In the genomic region with DNA sequence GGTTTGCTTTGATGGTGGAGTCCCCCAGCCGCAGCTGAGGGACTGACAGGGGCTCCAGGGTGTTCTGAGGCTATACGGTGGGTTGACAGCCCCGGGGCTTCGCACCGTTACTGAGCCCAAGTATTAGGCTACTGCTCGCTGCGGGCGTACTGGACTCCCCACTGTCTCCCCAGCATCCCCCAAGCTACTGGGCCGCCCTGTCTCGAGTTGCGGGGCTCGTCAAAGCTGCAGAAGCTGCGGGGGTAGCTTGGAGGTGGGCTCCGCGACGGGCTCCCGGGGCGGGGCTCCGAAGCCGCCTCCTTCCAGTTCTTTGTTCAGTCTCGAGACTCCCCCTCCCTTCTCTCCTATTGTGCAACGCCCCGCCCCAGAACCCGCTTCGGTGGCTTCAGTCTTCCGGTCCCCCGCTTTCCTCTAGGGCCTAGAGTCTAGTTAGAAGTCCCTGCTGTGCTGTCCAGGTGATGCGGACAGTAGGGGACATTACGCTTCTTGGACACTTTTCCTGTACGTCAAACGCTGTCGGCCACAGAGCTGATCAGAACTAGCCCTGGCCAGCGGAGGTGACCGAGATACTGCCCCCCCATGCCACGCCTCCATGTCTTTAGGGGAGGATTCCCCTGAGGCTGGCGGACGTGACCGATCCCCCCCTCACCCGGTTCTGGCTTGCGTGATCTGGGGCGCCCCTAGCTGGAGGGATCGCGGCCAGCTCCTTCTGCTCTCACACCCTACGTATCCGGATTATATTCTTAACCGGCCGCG, we compare ENCODE assay signal across 8 mouse cellular contexts. TPM values are rescaled to one million over a fixed set of nuclear protein-coding genes. Genes with fewer than 3 reads are reported as not detected.
DNase-seq lines count a peak whose midpoint lies in the region; ATAC-seq and TF ChIP-seq lines count a peak whose summit lies in the region.

No protein-coding gene starts in this region.

- H3K36me3 ChIP-seq in hindbrain, postnatal 0 days (ENCODE audit: insufficient read depth, low read length), result peaks cover 21% of the 10 kb centered on the region
- H3K36me3 ChIP-seq in megakaryocyte, embryonic 14.5 days (replicated peaks; ENCODE audit: low read length), result peaks cover 47% of the 10 kb centered on the region

- peak; percentile 54 for TF ChIP-seq CTCF in gastrocnemius, adult 2 months (IDR thresholded peaks at IDR 0.05)
- TF ChIP-seq CTCF in hindbrain, postnatal 0 days (IDR thresholded peaks at IDR 0.05; ENCODE audit: low read depth), result peak; percentile 70

- peak; percentile 63 for DNase-seq in WW6 (ENCODE audit: low read depth, low spot score)
- DNase-seq in cerebellum, postnatal 4 days (ENCODE audit: low spot score in 2 of 2), result peak; percentile 62 to 72
- peak; percentile 81 for DNase-seq in gastrocnemius, adult 2 months
- peak; percentile 89 for DNase-seq in hindbrain, postnatal 0 days (ENCODE audit: low spot score)
- DNase-seq in left cerebral cortex, adult 9 months (ENCODE audit: low spot score in 2 of 2), result peak; percentile 48 to 68
- peak; percentile 68 to 75 for DNase-seq in right cerebral cortex, adult 2 months (ENCODE audit: low spot score in 2 of 2)
- DNase-seq in urinary bladder, postnatal 10 days (ENCODE audit: low spot score), result peak; percentile 31

- intact Hi-C loops in gastrocnemius, adult 2 months (cut with DNase I), result loop anchor here (1.0 to 10.0 kb wide), 3 partner anchors 62 to 1303 kb away; a partner anchor contains a TSS

- H3K4me1 ChIP-seq in hindbrain, postnatal 0 days (ENCODE audit: insufficient read depth, low read length), result peaks cover 4% of the 10 kb centered on the region; the same call in 1 of the 2 replicates
- peaks cover 50% of the 10 kb centered on the region for H3K4me1 ChIP-seq in megakaryocyte, embryonic 14.5 days

- peak overlapping the region; percentile 100 for H3K4me3 ChIP-seq in gastrocnemius, adult 2 months
- peak overlapping the region; percentile 97 for H3K4me3 ChIP-seq in hindbrain, postnatal 0 days (ENCODE audit: low read length)
- peak overlapping the region; percentile 98 for H3K4me3 ChIP-seq in megakaryocyte, embryonic 14.5 days (replicated peaks)

- peak overlapping the region; percentile 97 for H3K27ac ChIP-seq in gastrocnemius, adult 2 months
- peak overlapping the region; percentile 95 for H3K27ac ChIP-seq in hindbrain, postnatal 0 days

- H3K9ac ChIP-seq in hindbrain, postnatal 0 days (replicated peaks; ENCODE audit: low read length), result peak overlapping the region; percentile 96

- H3K27me3 ChIP-seq in hindbrain, postnatal 0 days (ENCODE audit: insufficient read depth, low read length), result no peaks in the 10 kb centered on the region
- no peaks in the 10 kb centered on the region for H3K27me3 ChIP-seq in megakaryocyte, embryonic 14.5 days (replicated peaks)

- ATAC-seq in hindbrain, postnatal 0 days, result peak; percentile 68

- WGBS in hindbrain, postnatal 0 days, result under 1% methylated on average over 48 of the region's 48 CpGs

- peak overlapping the region; percentile 57 for H3K4me2 ChIP-seq in hindbrain, postnatal 0 days (ENCODE audit: low read depth, low read length)

- no peaks in the 10 kb centered on the region for H3K9me3 ChIP-seq in hindbrain, postnatal 0 days (ENCODE audit: low read length)
- H3K9me3 ChIP-seq in megakaryocyte, embryonic 14.5 days, result no peaks in the 10 kb centered on the region

RNA-seq across cellular contexts. Expression of a gene that starts 1.0 kb away (rescaled TPM):
- total RNA-seq in gastrocnemius, adult 2 months (2021), result 1 to 10 TPM; 8.6 to 9.7 TPM
- 38.6 and 45.3 TPM in 2 replicates for total RNA-seq in hindbrain, postnatal 0 days (2014; rRNA removed)
- polyA plus RNA-seq in hindbrain, postnatal 0 days (2015; fragmentation: Nextera tagmentation; extraction: Ambion mirVana), result 32.5 and 33.2 TPM in 2 replicates
- polyA plus RNA-seq in megakaryocyte, embryonic 14.5 days (2012; ENCODE audit: insufficient read depth, low replicate concordance), result 6.6 and 37.5 TPM in 2 replicates

Comparison
In these comparisons a context has a peak if more than half of its experiments do, and no peak if none do; other contexts are left out.
1. Peak in every context shown above with its lines: DNase-seq, ATAC-seq, H3K4me3 ChIP-seq and H3K27ac ChIP-seq.
2. DNase-seq: peak in every context shown above with its lines; median percentile 89 in hindbrain, postnatal 0 days; 81 in gastrocnemius, adult 2 months; 72 in right cerebral cortex, adult 2 months; 67 in cerebellum, postnatal 4 days; 63 in WW6; 58 in left cerebral cortex, adult 9 months; 31 in urinary bladder, postnatal 10 days.